Comparison of ENCODE assay signal across 26 mouse cellular contexts in genomic region chr15:100248665-100249433, GRCm38 (mm10). TPM values are rescaled to one million over a fixed set of nuclear protein-coding genes. Genes with fewer than 3 reads are reported as not detected.
DNase-seq lines count a peak whose midpoint lies in the region; ATAC-seq and TF ChIP-seq lines count a peak whose summit lies in the region.
"Had no signal": no experiment of that assay in that cellular context is flagged by ENCODE, and none has a peak within 500 bp of the region (broad histone marks: within the 10 kb centered on the region; RNA-seq: fewer than 3 reads in every experiment).

No protein-coding gene starts in this region.

- no peaks in the 10 kb centered on the region for H3K27me3 ChIP-seq in E14TG2a.4 (ENCODE audit: insufficient read depth, low read length)
- H3K27me3 ChIP-seq: forebrain, embryonic 13.5 days; heart, embryonic 15.5 days; hindbrain, embryonic 13.5 days; intestine, embryonic 15.5 days had no signal

- TF ChIP-seq CTCF in E14TG2a.4 (conservative IDR thresholded peaks at IDR 0.05; ENCODE audit: low read length) = no peak

- ATAC-seq in megakaryocyte, adult 5-6 weeks (ENCODE audit: poor library complexity, severe bottlenecking) = peak; percentile 69
- ATAC-seq: CD4-positive, CD25-positive, alpha-beta regulatory T cell, adult 4 months; forebrain, embryonic 13.5 days; forebrain, postnatal 0 days; intestine, embryonic 15.5 days had no signal

- H3K36me3 ChIP-seq in E14TG2a.4 (ENCODE audit: insufficient read depth, low read length) = peaks cover 94% of the 10 kb centered on the region

- no peaks in the 10 kb centered on the region for H3K9me3 ChIP-seq in E14TG2a.4 (ENCODE audit: low read length)
- H3K9me3 ChIP-seq: embryonic facial prominence, embryonic 10.5 days; forebrain, embryonic 13.5 days; G1E; heart, embryonic 15.5 days; hindbrain, embryonic 13.5 days; intestine, embryonic 15.5 days had no signal

- H3K4me1 ChIP-seq in E14TG2a.4 (replicated peaks; ENCODE audit: low read depth, low read length) = peaks cover 97% of the 10 kb centered on the region
- H3K4me1 ChIP-seq: embryonic facial prominence, embryonic 10.5 days; forebrain, embryonic 13.5 days; heart, embryonic 15.5 days; hindbrain, embryonic 13.5 days; intestine, embryonic 15.5 days had no signal

- H3K4me3 ChIP-seq in E14TG2a.4 (replicated peaks; ENCODE audit: low read length) = peak overlapping the region; percentile 58
- H3K4me3 ChIP-seq: embryonic facial prominence, embryonic 10.5 days; forebrain, embryonic 13.5 days; gastrocnemius, adult 2 months; heart, embryonic 15.5 days; hindbrain, embryonic 13.5 days; intestine, embryonic 15.5 days had no signal

- peak; percentile 84 for DNase-seq in ES-CJ7 (ENCODE audit: low read depth, low spot score)
- DNase-seq in R1 (ENCODE audit: low read depth, low spot score) = peak; percentile 93
- no peak for DNase-seq in spleen, postnatal 36 days (ENCODE audit: low spot score in 2 of 2)
- DNase-seq in Muller cell, postnatal 12 days (ENCODE audit: inconsistent ontology term) = no peak
- no peak for DNase-seq in spleen, postnatal 14 days (ENCODE audit: low spot score in 2 of 2)
- no peak for DNase-seq in cerebellum, postnatal 25 days
- DNase-seq: adrenal gland, postnatal 14 days; B cell, adult 2 months; cerebellum, adult 11-12 months; cerebellum, adult 9-10 months; cerebellum, postnatal 36 days; forebrain, postnatal 0 days; gastrocnemius, adult 2 months; gastrocnemius, postnatal 25 days; heart, adult 18-20 months; heart, postnatal 14 days had no signal

RNA-seq across cellular contexts. Expression of gene Atf1, which starts 21.2 kb away (rescaled TPM):
- 77.0 and 100 TPM in 2 replicates for total RNA-seq in megakaryocyte, adult 5-6 weeks (2015)
- total RNA-seq in megakaryocyte, adult 5-6 weeks (2017) = 52.8 and 95.7 TPM in 2 replicates

RNA-seq across cellular contexts. Expression of gene Tmprss12, which starts 31.8 kb away (rescaled TPM):
- total RNA-seq in megakaryocyte, adult 5-6 weeks (2015) = not detected in 2 replicates
- total RNA-seq in megakaryocyte, adult 5-6 weeks (2017) = not detected in 2 replicates
- total RNA-seq: adrenal gland, postnatal 14 days; forebrain, postnatal 0 days; G1E; gastrocnemius, adult 2 months; gastrocnemius, postnatal 25 days; heart, adult 18-20 months; heart, postnatal 14 days; hematopoietic stem cell, adult 5-6 weeks had no signal

RNA-seq across cellular contexts. Expression of gene Mettl7a1, which starts 55.1 kb away (rescaled TPM):
- 21.4 and 25.2 TPM in 2 replicates for total RNA-seq in megakaryocyte, adult 5-6 weeks (2015)
- 59.4 and 64.4 TPM in 2 replicates for total RNA-seq in megakaryocyte, adult 5-6 weeks (2017)

Comparison
In these comparisons a context has a peak if more than half of its experiments do, and no peak if none do; other contexts are left out.
1. DNase-seq: peak in ES-CJ7 (single experiment) and R1 (single experiment); none in spleen, postnatal 36 days (0 of 2), Muller cell, postnatal 12 days (single experiment), spleen, postnatal 14 days (0 of 2) and cerebellum, postnatal 25 days (0 of 2).